Mouse (Mus musculus) forebrain, embryonic 14.5 days (tissue): Measurements from ENCODE around the gene Gjd2. TPM values are rescaled to one million over a fixed set of nuclear protein-coding genes. Genes with fewer than 3 reads are reported as not detected.

Experiments
- ATAC-seq: fragments of 200-750 bp; cut with Nextera tagmentation; 2 replicates; pipeline ENCODE4 v1.8.0; 2017; ENCODE audit warnings: mild to moderate bottlenecking, moderate library complexity
- DNase-seq: peaks from one replicate; pipeline ENCODE4 v3.0.0-alpha.2; 2015; ENCODE audit warnings: low spot score
- H3K27ac ChIP-seq: fragments of 300-500 bp; sonication (generic); 2 replicates; pipeline ENCODE4 v1.5.1; 2014; ENCODE audit warnings: low read depth, mild to moderate bottlenecking, control low read depth, low read length, moderate library complexity
- H3K27me3 ChIP-seq: fragments of 300-500 bp; sonication (generic); replicated peaks from 2 replicates; pipeline ENCODE4 v1.6.1; 2014; ENCODE audit warnings: low read length, control low read depth, mixed read lengths; ENCODE audit not compliant: control insufficient read depth, insufficient read depth
- H3K36me3 ChIP-seq: fragments of 300-500 bp; sonication (generic); 2 replicates; pipeline ENCODE4 v1.6.1; 2014; ENCODE audit warnings: low read length, control low read depth; ENCODE audit not compliant: control insufficient read depth, insufficient read depth
- H3K4me1 ChIP-seq: fragments of 300-500 bp; sonication (generic); 2 replicates; pipeline ENCODE4 v1.6.1; 2014; ENCODE audit warnings: antibody characterized with exemption, low read length, control low read depth; ENCODE audit not compliant: control insufficient read depth, insufficient read depth
- H3K4me2 ChIP-seq: fragments of 300-500 bp; sonication (generic); 2 replicates; pipeline ENCODE4 v1.6.1; 2014; ENCODE audit warnings: mild to moderate bottlenecking, control low read depth, low read length
- H3K4me3 ChIP-seq: fragments of 300-500 bp; sonication (generic); 2 replicates; pipeline ENCODE4 v1.5.1; 2014; ENCODE audit warnings: low read depth, low read length, control low read depth
- H3K9ac ChIP-seq: fragments of 300-500 bp; sonication (generic); 2 replicates; pipeline ENCODE4 v1.6.1; 2014; ENCODE audit warnings: mild to moderate bottlenecking, low read length, control low read depth, moderate library complexity
- H3K9me3 ChIP-seq: fragments of 300-500 bp; sonication (generic); replicated peaks from 2 replicates; pipeline ENCODE4 v1.6.1; 2016; ENCODE audit warnings: low read length, control low read depth, mixed read lengths; ENCODE audit not compliant: control insufficient read depth
- WGBS: fragments of 180-500 bp; shearing (Covaris S2); extraction: QIAGEN DNeasy Blood & Tissue Kit; methylation state at CpG from one replicate; pipeline ENCODE4 v1.1.7; 2014; 5-methylcytosine and 5-hydroxymethylcytosine counted together
- polyA plus RNA-seq: library from polyadenylated mRNA; unstranded; fragments of >200 nt; fragmentation: Nextera tagmentation; extraction: Ambion mirVana; gene quantifications from 2 replicates; pipeline ENCODE4 v1.2.1, GENCODE M21; 2014

Gjd2 gene
- 2.9 and 3.0 TPM in 2 replicates for polyA plus RNA-seq

GRCm38 (mm10) chr2:114013295-114013771 lies at the start of gene Gjd2:
Gene Gjd2 (minus strand): TSS chr2:114013619.
- peak; percentile 73 for ATAC-seq
- under 1% methylated on average over 56 of the region's 60 CpGs for whole genome bisulfite sequencing
- H3K27ac ChIP-seq = peak within 1 kb of the TSS; percentile 65; the same call in 1 of the 2 replicates
- H3K4me1 ChIP-seq = peaks cover 3% of the 10 kb centered on the region; the same call in 1 of the 2 replicates
- H3K27me3 ChIP-seq = peaks cover 28% of the 10 kb centered on the region
- H3K9me3 ChIP-seq = no peaks in the 10 kb centered on the region
- no peaks in the 10 kb centered on the region for H3K36me3 ChIP-seq
- peak; percentile 57 for DNase-seq
- H3K9ac ChIP-seq = peak within 1 kb of the TSS; percentile 79
- H3K4me3 ChIP-seq = peak within 1 kb of the TSS; percentile 59
- peak within 1 kb of the TSS; percentile 91 for H3K4me2 ChIP-seq

GRCm38 (mm10) chr2:114060071-114060591 lies 46.7 kb upstream of the Gjd2 start:
- ATAC-seq (no peak), DNase-seq (no peak)
- 47% methylated on average over 6 of the region's 6 CpGs for WGBS
- H3K4me3 ChIP-seq = no peak overlapping the region
- no peak overlapping the region for H3K9ac ChIP-seq
- H3K27me3 ChIP-seq = no peaks in the 10 kb centered on the region
- peaks cover 7% of the 10 kb centered on the region for H3K4me1 ChIP-seq
- H3K27ac ChIP-seq = no peak overlapping the region
- H3K9me3 ChIP-seq = no peaks in the 10 kb centered on the region
- no peaks in the 10 kb centered on the region for H3K36me3 ChIP-seq
- H3K4me2 ChIP-seq = no peak overlapping the region

DNA sequence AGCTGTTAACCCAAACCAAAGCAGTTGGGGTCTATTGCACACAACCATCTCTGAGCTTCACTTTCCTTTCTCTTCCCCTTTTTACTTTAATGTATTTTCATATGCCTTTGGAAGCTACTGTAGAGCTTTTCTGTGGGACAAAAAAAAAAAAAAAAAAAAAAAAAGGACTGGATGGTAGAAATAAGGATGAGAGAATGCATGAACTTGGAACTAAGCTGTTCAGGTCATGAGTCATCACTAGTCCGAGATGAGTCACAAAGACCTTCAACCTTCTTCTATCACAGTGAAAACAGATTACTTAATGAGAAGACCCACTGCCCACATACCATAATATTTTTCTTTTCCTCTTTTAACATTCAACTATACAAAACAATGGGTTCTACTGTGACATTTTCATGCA lies 46.2 kb upstream of the Gjd2 start:
- Histone ChIP-seq H3K9me3 (no peaks in the 10 kb centered on the region), H3K27me3 (no peaks in the 10 kb centered on the region), H3K9ac (no peak overlapping the region), H3K4me1 (peaks cover 7% of the 10 kb centered on the region), H3K4me3 (no peak overlapping the region), H3K27ac (no peak overlapping the region), H3K36me3 (no peaks in the 10 kb centered on the region), H3K4me2 (no peak overlapping the region)
- ATAC-seq = no peak
- DNase-seq = no peak
- 84% methylated on average over 1 of the region's 1 CpGs for WGBS

GRCm38 (mm10) chr2:114058226-114058796 lies 44.9 kb upstream of the Gjd2 start:
- DNase-seq (no peak), ATAC-seq (no peak)
- H3K27me3 ChIP-seq = no peaks in the 10 kb centered on the region
- H3K27ac ChIP-seq = no peak overlapping the region
- no peaks in the 10 kb centered on the region for H3K9me3 ChIP-seq
- H3K36me3 ChIP-seq = no peaks in the 10 kb centered on the region
- 96% methylated on average over 10 of the region's 10 CpGs for WGBS
- no peak overlapping the region for H3K4me3 ChIP-seq
- H3K4me2 ChIP-seq = no peak overlapping the region
- peaks cover 7% of the 10 kb centered on the region for H3K4me1 ChIP-seq
- no peak overlapping the region for H3K9ac ChIP-seq

GRCm38 (mm10) chr2:114057303-114057853 lies 44.0 kb upstream of the Gjd2 start:
- H3K9me3 ChIP-seq = no peaks in the 10 kb centered on the region
- H3K36me3 ChIP-seq = no peaks in the 10 kb centered on the region
- ATAC-seq = peak; percentile 79
- no peaks in the 10 kb centered on the region for H3K27me3 ChIP-seq
- H3K27ac ChIP-seq = no peak overlapping the region
- peaks cover 7% of the 10 kb centered on the region for H3K4me1 ChIP-seq
- no peak overlapping the region for H3K4me3 ChIP-seq
- WGBS = 30% methylated on average over 10 of the region's 10 CpGs
- H3K4me2 ChIP-seq = no peak overlapping the region
- DNase-seq = peak; percentile 34
- no peak overlapping the region for H3K9ac ChIP-seq

DNA sequence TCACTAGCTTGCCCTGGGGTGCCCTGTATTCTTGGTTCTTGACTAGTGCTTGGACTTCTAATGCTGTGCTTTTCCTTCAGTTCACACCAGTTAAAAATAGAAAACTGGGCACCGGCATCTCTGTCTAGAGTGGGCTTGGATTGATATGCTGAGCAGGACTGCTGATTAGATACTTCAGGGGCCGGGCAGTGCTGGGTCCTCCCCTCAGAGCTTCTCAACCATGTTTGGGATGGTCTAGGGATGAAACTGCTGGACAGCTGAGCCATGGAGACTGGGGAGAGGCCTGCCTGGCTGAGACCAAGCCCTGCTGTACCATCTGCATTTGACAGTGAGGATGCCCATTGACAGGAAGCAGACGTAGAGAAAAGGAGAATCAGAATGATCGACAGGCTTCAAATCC lies 40.7 kb upstream of the Gjd2 start:
- H3K27ac ChIP-seq = no peak overlapping the region
- ATAC-seq (no peak), DNase-seq (no peak)
- no peaks in the 10 kb centered on the region for H3K36me3 ChIP-seq
- H3K27me3 ChIP-seq = no peaks in the 10 kb centered on the region
- no peak overlapping the region for H3K4me3 ChIP-seq
- H3K4me1 ChIP-seq = peaks cover 7% of the 10 kb centered on the region
- no peak overlapping the region for H3K4me2 ChIP-seq
- H3K9me3 ChIP-seq = no peaks in the 10 kb centered on the region
- H3K9ac ChIP-seq = no peak overlapping the region
- WGBS = 91% methylated on average over 4 of the region's 4 CpGs

- H3K9me3 ChIP-seq = no peaks in the 10 kb centered on the region
- 60% methylated on average over 13 of the region's 14 CpGs for whole genome bisulfite sequencing
These were observed 39.5 kb upstream of the Gjd2 start, which contains the start of gene Actc1 for GRCm38 (mm10) chr2:114052696-114053598. Gene Actc1 (minus strand): TSS chr2:114053548.

GRCm38 (mm10) chr2:114051871-114052241 lies 38.4 kb upstream of the Gjd2 start:
- no peak for DNase-seq
- H3K4me2 ChIP-seq = no peak overlapping the region
- no peak overlapping the region for H3K27ac ChIP-seq
- H3K9ac ChIP-seq = no peak overlapping the region
- no peaks in the 10 kb centered on the region for H3K9me3 ChIP-seq
- WGBS = 93% methylated on average over 14 of the region's 14 CpGs
- no peaks in the 10 kb centered on the region for H3K4me1 ChIP-seq
- no peak for ATAC-seq
- H3K27me3 ChIP-seq = no peaks in the 10 kb centered on the region
- H3K4me3 ChIP-seq = no peak overlapping the region
- H3K36me3 ChIP-seq = no peaks in the 10 kb centered on the region

More at GRCm38 (mm10) chr2:114052696-114053598, 39.5 kb upstream of the Gjd2 start, which contains the start of gene Actc1:
- Histone ChIP-seq H3K4me3 (no peak within 1 kb of the TSS), H3K4me1 (peaks cover 7% of the 10 kb centered on the region), H3K36me3 (no peaks in the 10 kb centered on the region), H3K27ac (no peak within 1 kb of the TSS), H3K9ac (no peak within 1 kb of the TSS), H3K27me3 (no peaks in the 10 kb centered on the region), H3K4me2 (no peak within 1 kb of the TSS)
- ATAC-seq = no peak
- DNase-seq = no peak
